In the genomic region with DNA sequence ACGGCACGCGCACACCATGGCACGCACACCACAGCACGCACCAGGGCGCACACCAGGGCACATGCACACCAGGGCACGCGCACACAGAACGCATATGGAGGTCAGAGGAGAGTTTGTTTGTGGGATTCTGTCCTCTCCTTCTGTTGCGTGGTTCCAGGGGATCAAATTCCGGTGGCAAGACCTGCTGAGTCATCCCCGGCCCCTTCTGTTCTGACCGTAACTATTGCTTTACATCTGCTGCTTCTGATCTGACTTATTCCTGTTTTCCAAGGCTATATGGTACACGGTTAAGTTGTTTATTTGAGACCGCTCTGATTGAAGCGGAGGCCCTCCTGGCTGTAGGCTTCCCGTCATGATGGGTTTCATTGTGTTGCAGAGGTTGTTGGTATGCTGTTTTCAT, we compare ENCODE assay signal across 9 mouse cellular contexts. TPM values are rescaled to one million over a fixed set of nuclear protein-coding genes. Genes with fewer than 3 reads are reported as not detected.
DNase-seq lines count a peak whose midpoint lies in the region; ATAC-seq lines count a peak whose summit lies in the region.
"Had no signal": no experiment of that assay in that cellular context is flagged by ENCODE, and none has a peak within 500 bp of the region (broad histone marks: within the 10 kb centered on the region; RNA-seq: fewer than 3 reads in every experiment).

No protein-coding gene starts in this region.

- ATAC-seq in heart, embryonic 12.5 days (ENCODE audit: insufficient number of reproducible peaks, low FRiP score), result no peak
- ATAC-seq in midbrain, embryonic 13.5 days, result no peak
- ATAC-seq in midbrain, embryonic 14.5 days (ENCODE audit: low FRiP score, low TSS enrichment), result no peak
- ATAC-seq in intestine, embryonic 15.5 days, result no peak
- no peak for ATAC-seq in stomach, embryonic 16.5 days (ENCODE audit: insufficient read depth, low FRiP score)

- no peak for DNase-seq in heart, postnatal 25 days (ENCODE audit: low spot score)
- DNase-seq in midbrain, embryonic 14.5 days, result no peak
- DNase-seq in layer of hippocampus, adult 18-20 months (ENCODE audit: low spot score in 2 of 2), result no peak
- DNase-seq in cerebellum, postnatal 14 days, result no peak

- H3K27me3 ChIP-seq in heart, embryonic 12.5 days (replicated peaks), result no peaks in the 10 kb centered on the region
- H3K27me3 ChIP-seq in midbrain, embryonic 13.5 days, result no peaks in the 10 kb centered on the region
- H3K27me3 ChIP-seq in midbrain, embryonic 14.5 days (ENCODE audit: control insufficient read depth, insufficient read depth, low read length), result no peaks in the 10 kb centered on the region
- no peaks in the 10 kb centered on the region for H3K27me3 ChIP-seq in intestine, embryonic 15.5 days (replicated peaks)
- H3K27me3 ChIP-seq in stomach, embryonic 16.5 days (ENCODE audit: control insufficient read depth, insufficient read depth, low read length), result no peaks in the 10 kb centered on the region
- H3K27me3 ChIP-seq: CH12.LX had no signal

- H3K36me3 ChIP-seq in heart, embryonic 12.5 days, result peaks cover 3% of the 10 kb centered on the region; the same call in 1 of the 2 replicates
- H3K36me3 ChIP-seq in midbrain, embryonic 13.5 days, result no peaks in the 10 kb centered on the region
- H3K36me3 ChIP-seq in midbrain, embryonic 14.5 days (ENCODE audit: control insufficient read depth, insufficient read depth, low read length), result no peaks in the 10 kb centered on the region
- H3K36me3 ChIP-seq in intestine, embryonic 15.5 days, result no peaks in the 10 kb centered on the region
- H3K36me3 ChIP-seq in stomach, embryonic 16.5 days (ENCODE audit: control insufficient read depth, insufficient read depth, low read length), result no peaks in the 10 kb centered on the region

- WGBS in heart, embryonic 12.5 days, result 61% methylated on average over 17 of the region's 17 CpGs
- 77% methylated on average over 17 of the region's 17 CpGs for WGBS in midbrain, embryonic 13.5 days
- WGBS in midbrain, embryonic 14.5 days, result 88% methylated on average over 17 of the region's 17 CpGs
- 59% methylated on average over 17 of the region's 17 CpGs for WGBS in intestine, embryonic 15.5 days
- WGBS in stomach, embryonic 16.5 days, result 56% methylated on average over 17 of the region's 17 CpGs

- H3K4me2 ChIP-seq in heart, embryonic 12.5 days, result peak overlapping the region; percentile 60
- 0 out of 2 replicates have a peak overlapping the region, but pooled peaks have one; percentile 19 for H3K4me2 ChIP-seq in midbrain, embryonic 13.5 days (replicated peaks)
- H3K4me2 ChIP-seq in midbrain, embryonic 14.5 days (ENCODE audit: low read length), result no peak overlapping the region
- H3K4me2 ChIP-seq in intestine, embryonic 15.5 days (replicated peaks), result peak overlapping the region; percentile 47
- H3K4me2 ChIP-seq in stomach, embryonic 16.5 days (ENCODE audit: low read depth, low read length), result peak overlapping the region; percentile 22

- H3K4me3 ChIP-seq in heart, embryonic 12.5 days, result peak overlapping the region; percentile 33
- H3K4me3 ChIP-seq in midbrain, embryonic 13.5 days (replicated peaks), result no peak overlapping the region
- no peak overlapping the region for H3K4me3 ChIP-seq in midbrain, embryonic 14.5 days (replicated peaks; ENCODE audit: low read depth, low read length)
- H3K4me3 ChIP-seq in intestine, embryonic 15.5 days (replicated peaks), result no peak overlapping the region
- no peak overlapping the region for H3K4me3 ChIP-seq in stomach, embryonic 16.5 days (replicated peaks; ENCODE audit: low read length)

- no peak overlapping the region for H3K9ac ChIP-seq in heart, embryonic 12.5 days
- no peak overlapping the region for H3K9ac ChIP-seq in midbrain, embryonic 13.5 days (replicated peaks)
- H3K9ac ChIP-seq in midbrain, embryonic 14.5 days (replicated peaks; ENCODE audit: low read length), result no peak overlapping the region
- H3K9ac ChIP-seq in intestine, embryonic 15.5 days, result no peak overlapping the region
- H3K9ac ChIP-seq in stomach, embryonic 16.5 days (ENCODE audit: low read length), result no peak overlapping the region

- H3K4me1 ChIP-seq in heart, embryonic 12.5 days (replicated peaks), result peaks cover 11% of the 10 kb centered on the region
- H3K4me1 ChIP-seq in midbrain, embryonic 13.5 days (replicated peaks), result no peaks in the 10 kb centered on the region
- no peaks in the 10 kb centered on the region for H3K4me1 ChIP-seq in midbrain, embryonic 14.5 days (ENCODE audit: control insufficient read depth, insufficient read depth, low read length)
- H3K4me1 ChIP-seq in intestine, embryonic 15.5 days (replicated peaks), result no peaks in the 10 kb centered on the region
- H3K4me1 ChIP-seq in stomach, embryonic 16.5 days (ENCODE audit: control insufficient read depth, insufficient read depth, low read length), result no peaks in the 10 kb centered on the region

- H3K9me3 ChIP-seq in heart, embryonic 12.5 days (replicated peaks), result peaks cover 16% of the 10 kb centered on the region; the same call in 1 of the 2 replicates
- H3K9me3 ChIP-seq in midbrain, embryonic 13.5 days, result peaks cover 15% of the 10 kb centered on the region; the same call in 1 of the 2 replicates
- peaks cover 4% of the 10 kb centered on the region; the same call in 1 of the 2 replicates for H3K9me3 ChIP-seq in midbrain, embryonic 14.5 days (ENCODE audit: control insufficient read depth, low read length)
- no peaks in the 10 kb centered on the region for H3K9me3 ChIP-seq in intestine, embryonic 15.5 days
- H3K9me3 ChIP-seq in stomach, embryonic 16.5 days (replicated peaks; ENCODE audit: control insufficient read depth, low read length), result no peaks in the 10 kb centered on the region

- intact Hi-C loops in heart, postnatal 25 days (cut with DNase I), result no loop called here

- no peak overlapping the region for H3K27ac ChIP-seq in heart, embryonic 12.5 days (ENCODE audit: poor library complexity, severe bottlenecking)
- H3K27ac ChIP-seq in midbrain, embryonic 13.5 days, result no peak overlapping the region
- H3K27ac ChIP-seq in midbrain, embryonic 14.5 days (replicated peaks; ENCODE audit: low read depth, low read length), result no peak overlapping the region
- H3K27ac ChIP-seq in intestine, embryonic 15.5 days, result no peak overlapping the region
- no peak overlapping the region for H3K27ac ChIP-seq in stomach, embryonic 16.5 days (ENCODE audit: low read length)

RNA-seq across cellular contexts. Expression of a gene that starts 9.2 kb away (rescaled TPM):
- polyA plus RNA-seq in heart, embryonic 12.5 days (2016; fragmentation: Nextera tagmentation; extraction: Ambion mirVana), result 38.9 and 39.0 TPM in 2 replicates
- 10 to 100 TPM; 35.2 to 40.9 TPM for total RNA-seq in heart, postnatal 25 days (2021)
- polyA plus RNA-seq in midbrain, embryonic 13.5 days (2015; fragmentation: Nextera tagmentation; extraction: Ambion mirVana), result 13.6 and 15.2 TPM in 2 replicates
- 28.9 and 31.2 TPM in 2 replicates for polyA plus RNA-seq in midbrain, embryonic 14.5 days (2014; fragmentation: Nextera tagmentation; extraction: Ambion mirVana)
- 2.7 and 3.1 TPM in 2 replicates for polyA plus RNA-seq in intestine, embryonic 15.5 days (2015; fragmentation: Nextera tagmentation; extraction: Ambion mirVana)
- 3.7 and 4.5 TPM in 2 replicates for polyA plus RNA-seq in stomach, embryonic 16.5 days (2015; fragmentation: Nextera tagmentation; extraction: Ambion mirVana)
- 100 to 1,000 TPM; 134 to 146 TPM for total RNA-seq in layer of hippocampus, adult 18-20 months (2021)
